Mouse (Mus musculus) adrenal gland, postnatal 4 days (tissue): ENCODE measurements around the gene Ccdc155. TPM values are rescaled to one million over a fixed set of nuclear protein-coding genes. Genes with fewer than 3 reads are reported as not detected.

Experiments
- DNase-seq, 2 experiments: peaks; one replicate each; pipeline ENCODE4 v3.0.0; 2021 to 2022; ENCODE audit warnings: low spot score in 2 of 2, mixed read lengths in 2 of 2
- long read RNA-seq, 2 experiments: library from polyadenylated mRNA; stranded (forward); transcript quantifications; one replicate each; pipeline ENCODE4 v2.0.0; 2021
- total RNA-seq, 2 experiments: library from RNA; stranded (reverse); gene quantifications; 2 replicates each; pipeline ENCODE4 v1.2.3; 2021

Ccdc155 gene
- under 1 TPM; 0.31 to 0.84 TPM for total RNA-seq
- long read RNA-seq, experiment 1, partial matches to known transcripts, result 1 of 2 reads
- long read RNA-seq, experiment 1, other reads (novel, unspliced or antisense), result 1 of 2 reads
- long read RNA-seq, experiment 2, result 0 reads

DNA sequence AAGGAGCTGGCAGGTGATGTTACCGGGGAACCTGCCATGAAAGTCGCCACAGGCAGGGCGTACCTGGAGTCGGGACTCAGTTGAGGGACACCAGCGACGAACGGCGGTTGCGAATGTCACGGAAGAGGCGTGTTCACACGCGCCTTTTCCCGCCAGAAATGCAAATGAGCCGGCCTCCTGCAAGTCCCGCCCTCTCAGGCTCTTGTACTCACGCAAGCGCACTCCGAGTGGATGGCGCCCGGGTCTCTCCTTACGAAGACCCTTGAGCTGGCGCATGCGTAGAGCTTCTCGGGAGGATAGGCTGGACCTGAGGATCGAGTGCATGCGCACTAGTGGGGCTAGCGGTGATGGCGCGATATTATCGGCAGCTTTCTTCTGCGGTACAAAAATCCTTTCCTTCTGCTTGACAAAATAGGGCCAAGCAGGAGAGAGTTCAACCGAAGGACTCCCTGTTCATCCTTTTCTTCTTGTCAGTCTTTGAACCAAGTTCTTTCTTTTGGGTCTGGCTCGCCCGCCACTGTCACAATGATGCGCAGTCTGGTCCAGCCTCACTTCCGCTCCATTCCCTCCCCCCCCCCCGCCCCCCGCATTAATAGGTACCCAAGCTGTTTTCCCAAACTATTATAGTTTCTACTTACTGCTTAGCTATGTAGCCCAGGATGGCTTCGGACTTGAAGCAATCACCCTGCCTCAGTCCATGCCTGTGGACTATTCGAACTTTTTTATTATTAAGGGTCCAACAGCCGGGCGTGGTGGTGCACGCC, at the start of gene Ccdc155:
Gene Ccdc155, minus strand, starts transcription at position 513 of the 764 bp plus-strand sequence.
- peak; percentile 44 to 74 for DNase-seq

DNA sequence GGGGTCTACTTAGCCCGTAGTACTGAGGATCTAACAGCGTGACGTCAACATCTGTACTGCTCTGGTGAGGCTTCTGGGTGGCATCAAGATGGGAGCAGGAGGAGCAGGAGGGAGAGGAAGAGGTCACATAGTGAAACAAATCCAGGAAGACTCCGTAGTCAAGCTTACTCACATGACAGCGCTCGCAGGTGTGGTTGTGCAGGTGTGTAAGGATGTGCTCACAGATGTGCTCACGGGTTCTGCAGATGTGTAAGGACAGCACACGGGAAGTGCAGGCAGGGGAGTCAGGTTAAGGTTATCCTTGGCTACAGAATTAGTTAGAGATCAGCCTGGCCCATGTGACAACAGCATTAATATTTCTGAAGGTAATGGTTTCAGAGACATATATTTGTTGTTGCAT, 49.1 kb upstream of the Ccdc155 start:
- no peak for DNase-seq

DNA sequence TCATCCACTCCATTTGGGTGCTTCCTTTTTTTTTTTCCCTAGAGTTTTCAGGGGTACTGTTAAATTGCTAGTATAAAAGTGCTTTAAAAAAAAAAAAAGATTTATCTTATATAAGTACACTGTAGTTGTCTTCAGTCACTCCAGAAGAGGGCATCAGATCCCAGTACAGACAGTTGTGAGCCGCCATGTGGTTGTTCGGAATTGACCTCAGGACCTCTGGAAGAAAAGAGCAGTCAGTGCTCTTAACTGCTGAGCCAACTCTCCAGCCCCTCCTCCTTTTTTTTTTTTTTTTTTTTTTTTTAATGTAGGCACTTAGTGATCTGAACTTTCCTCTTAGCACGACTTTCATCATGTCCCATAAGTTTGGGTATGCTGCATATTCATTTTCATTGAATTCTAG, 43.0 kb upstream of the Ccdc155 start:
- DNase-seq, result no peak

DNA sequence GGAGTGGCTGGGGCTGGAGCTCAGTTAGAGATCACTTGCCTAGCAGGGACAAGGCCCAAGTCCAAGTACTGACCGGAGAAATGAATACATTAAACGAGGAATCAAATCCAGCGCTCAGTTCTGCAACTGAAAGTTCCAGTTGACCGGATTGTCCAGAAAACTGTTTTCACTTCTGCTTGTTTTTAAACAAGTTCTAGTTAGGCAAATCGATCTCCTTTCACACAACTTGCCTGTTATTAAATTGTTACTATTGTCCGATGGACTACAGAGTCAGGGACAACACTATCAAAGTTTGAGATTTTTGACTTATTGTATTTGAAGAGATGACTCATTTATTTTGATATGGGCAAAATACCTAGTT, 36.7 kb upstream of the Ccdc155 start:
- no peak for DNase-seq

DNA sequence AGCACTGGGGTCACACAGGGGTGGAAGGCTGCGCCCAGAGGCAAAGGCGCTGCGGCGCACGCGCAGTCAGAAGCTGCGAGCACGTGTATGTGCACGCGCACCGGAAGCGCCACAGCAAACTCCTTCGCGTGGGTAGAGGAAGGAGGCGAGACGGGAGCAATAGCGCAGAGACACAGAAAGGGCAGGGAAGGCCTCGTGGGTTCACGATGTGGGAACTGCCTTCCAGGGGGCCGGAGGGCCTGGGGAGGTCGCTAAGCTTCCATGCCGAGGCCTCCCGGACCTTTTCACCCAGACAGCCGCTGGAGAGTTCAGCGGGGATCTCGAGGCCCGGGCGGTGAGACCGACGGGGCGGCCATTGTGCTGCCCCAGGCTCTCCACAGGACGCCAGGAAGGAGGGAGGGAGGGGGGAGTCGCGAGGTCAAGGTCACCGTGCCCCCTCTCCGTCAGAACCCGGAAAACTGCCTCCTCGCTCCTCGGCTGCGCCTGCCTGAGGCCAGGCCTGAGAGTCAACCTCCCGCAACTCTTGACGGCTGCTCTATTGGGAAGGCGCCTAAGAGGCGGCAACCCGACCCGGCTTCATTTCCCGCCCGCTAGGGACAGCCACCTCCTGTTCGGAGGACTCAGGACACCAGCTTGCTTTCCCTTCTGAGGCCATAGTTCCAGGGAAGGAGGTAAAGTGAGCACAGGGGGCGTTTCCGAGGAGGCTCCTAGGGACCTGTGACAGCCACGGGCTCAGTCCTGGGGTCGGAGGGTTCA, 36.1 kb upstream of the Ccdc155 start, which contains the start of gene Slc6a16:
Gene Slc6a16, plus strand, starts transcription at position 453 of the 756 bp plus-strand sequence.
- DNase-seq, result no peak

DNA sequence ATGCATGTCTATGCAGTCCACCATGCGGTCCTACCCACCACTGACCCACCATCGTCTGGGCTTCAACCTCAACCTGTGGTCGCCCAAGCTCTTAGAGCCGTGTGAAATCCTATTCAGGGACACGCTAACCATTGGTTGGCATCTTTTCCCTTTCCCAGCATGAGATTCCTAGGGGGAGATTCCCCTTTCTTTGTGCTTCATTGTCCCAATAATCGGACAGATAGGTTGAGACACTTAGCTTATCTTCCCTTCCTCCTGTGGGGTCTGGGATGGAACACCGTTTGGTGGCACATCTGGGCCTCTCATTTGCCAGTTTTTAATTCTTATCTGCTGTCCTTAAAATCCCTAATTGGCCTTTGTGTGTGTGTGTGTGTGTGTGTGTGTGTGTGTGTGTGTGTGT, 35.4 kb upstream of the Ccdc155 start:
- no peak for DNase-seq

DNA sequence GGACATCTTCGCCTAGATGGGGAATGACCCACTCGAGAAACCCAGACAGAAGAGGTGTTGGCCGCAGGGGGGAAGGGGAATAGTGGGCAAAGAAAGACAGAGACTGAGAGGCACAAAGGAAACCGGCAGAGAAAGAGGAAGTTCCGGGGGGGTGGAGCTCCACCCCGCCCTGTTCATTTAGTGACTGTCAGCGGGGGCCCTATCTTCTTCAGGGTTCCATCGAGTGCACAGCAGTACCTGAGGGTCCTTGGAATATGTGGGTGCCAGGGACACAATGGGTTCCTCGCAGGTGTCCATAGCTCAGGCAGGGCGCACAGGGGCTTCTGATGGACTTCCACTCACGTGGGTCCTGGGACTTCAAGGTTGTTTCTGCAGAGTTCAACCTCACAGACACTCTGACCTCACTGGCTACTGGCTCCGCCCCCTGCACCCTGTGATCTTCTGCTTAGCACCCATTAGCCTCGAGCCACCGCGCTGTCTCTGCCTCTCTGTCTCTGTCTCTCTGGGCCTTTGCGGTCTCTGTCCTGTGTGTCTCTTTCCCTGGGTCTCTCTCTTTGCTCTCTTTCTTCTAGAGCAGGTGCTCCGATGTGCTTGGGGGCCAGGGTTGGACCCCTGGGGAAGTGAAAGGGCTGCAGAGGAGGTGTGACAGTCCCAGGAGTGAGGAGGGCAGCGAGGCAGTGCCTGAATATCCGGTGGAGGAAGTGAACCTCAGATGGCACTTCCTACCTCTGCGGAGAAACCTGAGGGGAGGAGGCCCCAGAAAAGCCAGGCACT, 34.2 kb upstream of the Ccdc155 start, which contains the start of gene Cd37:
Gene Cd37, minus strand, starts transcription at position 393 of the 774 bp plus-strand sequence.
- DNase-seq, result no peak

DNA sequence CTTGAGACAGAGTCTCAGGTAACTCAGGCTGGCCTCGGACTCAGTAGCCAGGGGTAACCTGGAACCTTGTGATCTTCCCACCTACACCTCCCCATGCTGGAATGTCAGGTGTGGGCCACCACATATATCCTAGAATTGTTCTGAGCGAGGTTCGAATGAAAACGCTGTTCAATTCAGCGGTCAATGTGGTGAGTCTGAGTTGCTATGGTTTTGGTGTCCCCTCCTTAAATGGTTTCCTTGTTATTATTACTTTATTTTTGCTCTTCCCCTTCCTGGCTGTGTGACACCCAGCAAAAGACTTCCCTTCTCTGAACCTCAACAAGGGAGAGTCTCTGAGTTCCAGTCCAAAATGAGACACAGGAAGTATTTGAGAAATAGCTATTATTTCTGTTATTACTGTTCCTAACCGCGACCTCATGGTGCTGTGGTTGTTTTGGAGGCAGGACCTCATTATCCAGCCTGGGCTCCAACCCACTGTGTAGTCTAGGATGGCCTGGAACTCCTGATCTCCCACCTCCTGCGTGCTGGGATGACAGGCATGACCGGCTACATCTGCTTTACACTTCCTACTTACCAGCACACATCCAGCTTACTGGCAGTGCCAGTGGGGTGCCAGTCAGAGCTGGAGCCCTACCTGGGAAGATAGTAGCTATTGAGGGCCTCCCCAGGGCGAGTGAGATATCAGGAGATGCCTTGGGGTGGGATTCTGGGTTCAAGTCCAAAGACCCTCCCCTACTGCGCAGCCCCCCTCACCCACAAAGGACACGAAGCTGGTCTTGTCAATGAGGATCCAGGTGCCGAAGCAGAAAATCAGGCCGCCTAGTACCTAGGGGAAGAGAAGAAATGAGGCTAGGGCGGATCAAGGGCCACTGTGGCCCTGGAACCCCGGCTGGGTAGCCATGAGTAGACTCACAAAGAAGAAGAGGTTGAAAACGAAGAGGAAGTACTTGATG, 33.3 kb upstream of the Ccdc155 start:
- no peak for DNase-seq

DNA sequence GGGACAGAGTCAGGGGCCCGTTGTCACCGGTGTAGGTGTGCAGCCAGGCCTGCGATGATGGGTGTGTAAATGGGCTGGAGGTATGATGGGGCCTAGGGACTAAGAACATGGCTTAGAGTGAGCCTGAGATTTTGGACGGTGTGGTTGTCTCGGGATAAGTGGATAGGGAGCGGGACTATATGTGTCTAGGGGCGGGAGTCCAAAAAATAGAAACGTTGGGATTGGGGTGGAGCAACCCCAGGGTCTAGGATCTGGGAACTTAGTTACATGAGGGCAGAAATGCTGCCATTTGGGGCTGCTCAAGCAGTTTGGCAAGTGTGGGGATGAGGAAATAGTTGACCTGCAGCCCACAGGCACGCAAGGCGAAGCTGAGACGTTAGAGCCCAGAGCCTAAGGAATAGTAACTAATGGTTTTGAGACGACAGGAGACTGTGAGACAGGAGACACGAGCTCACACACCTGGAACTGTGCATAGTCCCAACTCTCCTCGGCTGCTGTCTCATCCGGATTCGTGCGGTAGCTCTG, 31.0 kb upstream of the Ccdc155 start:
- DNase-seq, result no peak

DNA sequence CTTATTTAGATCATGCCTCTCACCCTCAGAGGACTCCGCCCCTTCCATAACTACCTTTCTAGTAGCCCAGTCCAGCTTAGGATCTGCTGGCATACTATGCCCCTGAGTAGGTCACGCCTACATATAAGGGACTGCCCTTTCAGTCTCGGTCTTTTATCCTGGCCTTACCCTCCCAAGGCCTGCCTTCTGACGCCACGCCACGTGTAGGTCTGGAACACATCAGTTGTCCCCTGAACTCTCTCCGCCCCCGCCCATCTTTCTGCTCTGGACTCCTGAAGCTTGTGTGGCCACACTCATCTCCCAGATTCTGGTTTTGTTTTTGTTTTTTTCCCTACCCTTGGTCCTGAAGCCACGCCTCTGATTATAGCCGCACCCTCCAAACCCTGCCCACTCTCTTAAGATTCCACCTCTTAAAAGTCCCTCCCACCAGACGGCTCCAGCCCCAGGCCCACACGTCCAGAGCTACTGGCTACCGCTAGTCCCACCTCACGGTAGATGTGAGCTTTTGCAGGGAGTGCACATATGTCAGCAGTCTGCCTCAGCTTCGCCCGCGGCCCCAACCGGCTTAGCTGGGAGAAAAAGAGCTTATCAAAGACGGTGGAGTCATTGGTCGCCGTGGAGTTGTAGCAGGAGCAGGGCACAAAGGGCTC, 30.4 kb upstream of the Ccdc155 start:
- DNase-seq, result no peak

DNA sequence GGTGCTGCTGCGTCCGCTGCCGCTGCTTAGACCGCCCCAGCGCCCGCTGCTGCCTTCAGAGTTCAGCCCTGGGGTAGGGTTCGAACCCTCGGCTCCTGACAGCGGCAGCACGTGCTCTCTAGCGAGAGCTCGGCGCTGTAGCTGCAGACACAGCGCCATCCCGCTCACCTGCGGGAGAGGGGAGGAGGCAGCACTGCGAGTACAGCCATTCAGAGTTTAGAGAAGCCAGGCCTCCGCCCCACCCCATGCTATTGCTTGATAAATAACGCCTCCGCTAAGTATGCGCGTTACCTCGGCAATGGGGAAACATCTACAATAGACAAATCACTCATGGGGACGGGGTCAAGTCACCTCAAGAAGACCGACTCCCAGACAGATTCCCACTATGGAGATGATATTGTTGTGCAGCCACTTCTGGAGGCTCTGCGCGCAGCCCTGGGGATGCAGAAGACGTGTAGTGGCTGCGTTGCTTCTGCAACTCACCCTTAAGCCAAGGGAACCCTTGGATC, 29.7 kb upstream of the Ccdc155 start:
- no peak for DNase-seq

DNA sequence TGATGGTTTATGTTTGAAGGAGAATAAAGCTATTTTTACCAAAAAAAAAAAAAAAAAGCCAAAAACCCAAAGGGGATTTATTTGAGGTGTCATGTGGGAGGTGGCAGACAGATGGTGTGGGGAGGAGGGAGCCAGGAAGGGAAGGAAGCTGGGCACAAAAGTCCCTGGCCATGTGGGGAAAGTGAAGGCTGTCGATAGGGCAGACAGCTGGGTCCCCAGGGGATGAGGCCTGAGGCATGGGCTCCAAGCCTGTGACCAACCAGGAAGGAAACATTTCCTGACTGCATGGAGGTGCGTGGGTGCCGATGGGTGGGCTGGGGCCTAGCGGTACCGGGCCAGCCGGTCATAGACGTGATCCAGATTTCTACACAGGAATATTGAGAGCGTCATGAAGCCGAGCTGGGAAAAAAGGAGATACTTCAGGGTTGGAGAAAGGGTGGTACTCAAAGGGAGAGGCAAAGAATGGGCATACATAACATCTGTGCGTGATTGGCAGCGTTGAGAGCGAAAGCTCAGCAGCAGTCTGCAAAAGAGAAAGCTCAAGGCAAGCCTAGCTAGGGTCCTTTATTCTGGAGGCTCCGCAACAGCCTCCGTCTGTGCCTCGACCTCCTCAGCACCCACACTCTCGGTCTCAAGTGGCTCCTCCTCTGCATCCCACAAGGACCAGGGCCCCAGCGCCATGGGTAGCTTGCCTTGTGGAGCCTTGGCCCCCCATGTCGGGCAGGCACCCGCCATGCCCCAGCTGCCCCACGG, 29.1 kb upstream of the Ccdc155 start:
- no peak for DNase-seq

DNA sequence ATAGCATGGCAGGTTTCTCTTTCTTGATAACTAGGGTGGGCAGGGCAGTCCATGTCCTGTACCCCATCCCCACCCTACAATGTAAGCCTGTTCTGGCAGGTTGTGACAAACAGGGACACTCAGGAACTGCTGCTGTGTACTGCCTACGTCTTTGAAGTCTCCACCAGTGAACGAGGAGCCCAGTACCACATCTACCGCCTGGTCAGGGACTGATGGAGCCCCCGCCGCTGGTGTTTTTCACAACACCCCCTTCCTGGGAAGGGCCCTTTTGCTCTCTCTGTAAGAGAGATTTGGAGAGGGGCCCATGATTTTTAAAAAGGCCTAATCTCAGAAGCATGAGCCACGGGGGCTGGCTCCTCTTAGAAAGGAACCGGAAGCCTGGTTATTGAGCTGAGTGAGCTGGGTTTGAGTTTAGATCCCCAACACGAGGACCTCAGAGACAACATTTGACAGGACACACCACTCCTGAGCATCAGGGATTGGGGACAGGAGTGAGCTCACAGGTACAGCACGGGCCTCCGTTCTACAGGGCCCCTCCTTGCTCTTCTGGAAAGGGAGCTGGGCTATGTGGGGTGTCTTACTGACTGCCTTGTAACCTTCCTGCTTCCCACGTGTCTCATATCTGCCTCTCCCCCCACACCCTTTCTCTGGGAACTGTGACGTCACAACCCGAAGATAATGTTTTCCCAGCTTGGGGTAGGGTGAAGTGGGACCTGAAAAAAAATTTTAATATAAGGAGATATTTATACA, 28.2 kb upstream of the Ccdc155 start:
- DNase-seq, result no peak

DNA sequence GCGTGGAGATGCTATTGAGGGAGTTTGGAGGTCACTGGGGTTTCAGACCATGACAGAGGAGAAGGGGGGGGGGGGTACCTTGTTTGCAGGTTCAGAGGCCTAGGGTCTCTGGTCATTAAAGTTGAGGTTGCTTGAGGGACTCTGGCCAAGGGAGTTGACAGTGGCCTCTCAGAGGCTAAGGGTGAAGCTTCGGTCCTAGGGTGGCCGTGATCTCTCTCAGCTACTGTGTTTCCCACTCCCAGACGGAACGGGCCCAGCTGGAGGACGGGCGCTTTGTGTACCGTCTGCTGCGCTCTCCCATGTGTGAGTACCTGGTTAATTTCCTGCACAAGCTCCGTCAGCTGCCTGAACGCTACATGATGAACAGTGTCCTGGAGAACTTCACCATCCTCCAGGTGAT, 27.2 kb upstream of the Ccdc155 start:
- no peak for DNase-seq

DNA sequence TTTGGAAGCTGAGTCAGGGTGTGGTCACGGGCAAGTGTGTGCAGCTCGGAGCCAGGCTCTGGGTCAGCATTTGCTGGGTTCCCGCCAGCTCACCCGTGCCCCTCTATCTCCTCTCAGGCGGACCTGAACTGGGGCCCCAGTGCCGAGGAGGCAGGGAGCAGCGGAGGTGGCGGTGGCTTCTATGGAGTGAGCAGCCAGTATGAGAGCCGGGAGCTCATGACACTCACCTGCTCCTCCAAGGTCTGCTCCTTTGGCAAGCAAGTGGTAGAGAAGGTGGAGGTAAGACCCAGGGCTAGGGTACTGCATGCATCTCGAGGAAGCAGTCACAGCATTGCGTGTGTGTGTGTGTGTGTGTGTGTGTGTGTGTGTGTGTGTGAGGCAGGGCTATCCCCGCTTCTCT, 26.5 kb upstream of the Ccdc155 start:
- DNase-seq, result no peak

DNA sequence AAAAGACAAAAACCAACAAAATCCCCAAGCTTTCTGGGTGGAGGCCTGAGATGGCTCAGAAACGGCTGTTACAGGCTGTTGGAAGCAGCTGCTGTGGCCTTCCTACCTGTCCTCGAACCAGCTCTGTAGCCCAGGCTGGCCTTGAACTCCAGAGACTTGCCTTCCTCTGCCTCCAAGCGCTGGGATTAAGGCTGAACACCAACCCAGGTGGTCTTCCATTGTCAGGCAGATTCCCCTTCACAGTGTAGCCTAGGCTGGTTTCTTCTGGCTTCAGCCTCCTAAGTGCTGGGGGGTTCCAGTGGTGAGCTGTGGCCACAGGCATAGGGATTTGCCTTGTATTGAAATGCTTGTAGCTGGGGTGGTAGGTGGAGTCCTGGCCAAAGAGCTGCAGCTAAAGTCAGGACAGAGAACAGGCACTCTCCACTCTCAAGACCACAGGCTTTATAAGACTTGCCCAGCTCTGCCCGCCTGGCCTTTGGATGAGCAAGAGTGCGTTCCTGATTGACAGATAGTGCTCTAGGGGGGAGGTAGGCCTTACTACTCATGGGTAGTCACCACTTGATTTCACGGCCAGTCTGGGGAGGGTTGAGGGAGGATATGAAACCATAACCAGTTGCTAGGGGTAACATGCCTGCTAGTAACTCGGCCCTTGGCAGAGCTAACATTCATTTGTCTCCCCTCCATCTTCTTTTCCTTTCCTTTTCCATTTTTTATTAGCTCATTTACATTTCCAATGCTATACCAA, 24.9 kb upstream of the Ccdc155 start:
- DNase-seq, result no peak

DNA sequence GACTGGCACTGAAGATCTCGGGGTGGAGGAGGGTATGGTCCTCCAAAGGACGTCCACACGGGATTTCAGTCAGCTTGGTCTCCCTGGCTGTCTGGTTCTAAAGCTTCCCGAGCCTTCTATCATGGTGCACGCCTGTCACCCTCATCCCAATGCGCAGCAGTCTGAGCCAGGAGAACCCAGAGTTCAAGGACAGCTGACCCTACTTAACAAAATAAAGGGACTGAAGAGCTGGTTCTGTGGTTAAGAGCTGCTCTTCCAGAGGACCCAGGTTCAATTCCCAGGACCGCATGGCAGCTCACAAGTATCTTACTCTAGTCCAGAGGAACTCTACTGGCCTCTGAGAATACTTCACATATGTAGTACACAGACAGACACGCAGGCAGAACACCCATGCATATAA, 24.4 kb upstream of the Ccdc155 start:
- DNase-seq, result no peak
